Comparison of ENCODE assay signal across 16 mouse cellular contexts in genomic region chr10:39221028-39221427, GRCm38 (mm10). TPM values are rescaled to one million over a fixed set of nuclear protein-coding genes. Genes with fewer than 3 reads are reported as not detected.
"Had no signal": no experiment of that assay in that cellular context is flagged by ENCODE, and none has a peak within 500 bp of the region (broad histone marks: within the 10 kb centered on the region; RNA-seq: fewer than 3 reads in every experiment).

No protein-coding gene starts in this region.

- DNase-seq: retina, postnatal 1 day; right cerebral cortex, adult 18-20 months; right cerebral cortex, postnatal 14 days; right cerebral cortex, postnatal 25 days; right cerebral cortex, postnatal 4 days; spleen, adult 18-20 months; thymus, adult 18-20 months; thymus, adult 2 months; thymus, postnatal 14 days; thymus, postnatal 25 days; thymus, postnatal 36 days; thymus, postnatal 4 days had no signal

- H3K4me1 ChIP-seq: neural tube, embryonic 15.5 days; stomach, embryonic 15.5 days had no signal

- H3K27me3 ChIP-seq: neural tube, embryonic 15.5 days; stomach, embryonic 15.5 days had no signal

- H3K9ac ChIP-seq: neural tube, embryonic 15.5 days; stomach, embryonic 15.5 days had no signal

- H3K36me3 ChIP-seq: neural tube, embryonic 15.5 days; stomach, embryonic 15.5 days had no signal

- H3K9me3 ChIP-seq: neural tube, embryonic 15.5 days; stomach, embryonic 15.5 days had no signal

- H3K27ac ChIP-seq: neural tube, embryonic 15.5 days; stomach, embryonic 15.5 days; stomach, postnatal 0 days had no signal

- H3K4me3 ChIP-seq: neural tube, embryonic 15.5 days; stomach, embryonic 15.5 days had no signal

- H3K4me2 ChIP-seq: neural tube, embryonic 15.5 days; stomach, embryonic 15.5 days had no signal

RNA-seq across cellular contexts. Expression of gene Ccn6, which starts 57.4 kb away (rescaled TPM):
- polyA plus RNA-seq: testis, adult 2 months; thymus, adult 2 months had no signal
